In the genomic region with DNA sequence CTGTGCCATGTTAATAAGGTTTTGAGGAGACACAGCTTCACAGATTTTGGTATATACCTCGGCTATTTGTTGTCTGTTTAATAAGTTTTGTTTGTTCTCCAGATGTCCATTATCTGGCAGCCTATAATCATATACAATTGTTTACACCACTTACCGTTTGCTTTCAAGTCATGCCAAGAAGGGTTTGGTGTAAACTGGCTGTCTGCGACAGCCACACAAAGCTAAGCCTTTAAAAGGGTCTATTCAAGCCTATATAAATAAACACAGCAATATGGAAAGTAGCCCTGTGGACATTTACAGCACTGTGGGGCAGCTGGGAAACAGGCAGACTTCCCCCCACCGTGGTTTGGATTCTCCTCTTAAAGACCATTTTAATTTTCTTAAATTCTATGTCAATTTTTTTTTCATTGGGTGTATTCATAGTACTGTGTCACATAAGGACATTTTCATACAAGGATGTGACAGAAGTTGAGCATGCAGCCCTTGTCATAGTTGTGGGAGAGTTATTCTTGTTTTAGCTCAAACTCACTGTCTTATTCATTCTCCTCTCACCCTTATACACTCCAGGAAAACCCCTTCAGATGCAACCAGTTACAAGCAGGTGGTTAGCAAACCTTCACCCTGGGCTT, we compare ENCODE assay signal across 1 mouse cellular context.
TF ChIP-seq lines count a peak whose summit lies in the region.

No protein-coding gene starts in this region.

TF ChIP-seq in CH12.LX, 34 proteins besides CTCF, POLR2A, EP300 and RAD21:
- TF ChIP-seq ZNF384 (IDR thresholded peaks at IDR 0.05; ENCODE audit: low read depth, low read length), result peak; percentile 9; the same call in 1 of the 2 replicates
- no peak for TF ChIP-seq CHD2 (IDR thresholded peaks at IDR 0.05; ENCODE audit: low read length)
- no peak for TF ChIP-seq NELFE (IDR thresholded peaks at IDR 0.05; ENCODE audit: low read depth, low read length)
- TF ChIP-seq BHLHE40 (IDR thresholded peaks at IDR 0.05; ENCODE audit: low read depth, low read length), result 0 out of 2 replicates have a peak, but pooled peaks have one; percentile 1
- no peak for TF ChIP-seq ELF1 (IDR thresholded peaks at IDR 0.05; ENCODE audit: low read depth, low read length)
- peak; percentile 57; the same call in 1 of the 2 replicates for TF ChIP-seq IRF4 (IDR thresholded peaks at IDR 0.05; ENCODE audit: low read depth, low read length)
- TF ChIP-seq PAX5 (IDR thresholded peaks at IDR 0.05; ENCODE audit: low read length), result no peak
- TF ChIP-seq JUN (IDR thresholded peaks at IDR 0.05; ENCODE audit: insufficient read depth, low read depth, low read length), result no peak
